Mouse (Mus musculus) heart, embryonic 12.5 days (tissue): ENCODE results near the gene Npcd. TPM values are rescaled to one million over a fixed set of nuclear protein-coding genes. Genes with fewer than 3 reads are reported as not detected.
"Not testable (repeated sequence)": the region's sequence is repeated elsewhere in the genome, so short reads cannot be mapped to it uniquely, and the experiment has no call there.

ENCODE experiments used
- ATAC-seq: fragments of 200-750 bp; cut with Nextera tagmentation; 2 replicates; pipeline ENCODE4 v1.8.0; 2017; ENCODE audit warnings: moderate TSS enrichment, moderate library complexity; ENCODE audit not compliant: insufficient number of reproducible peaks, low FRiP score
- H3K27ac ChIP-seq: fragments of 300-500 bp; sonication (generic); 2 replicates; pipeline ENCODE4 v1.5.1; 2016; ENCODE audit warnings: mild to moderate bottlenecking, moderate library complexity; ENCODE audit not compliant: poor library complexity, severe bottlenecking
- H3K27me3 ChIP-seq: fragments of 300-500 bp; sonication (generic); replicated peaks from 2 replicates; pipeline ENCODE4 v1.6.1; 2016; ENCODE audit warnings: mild to moderate bottlenecking, moderate library complexity
- H3K36me3 ChIP-seq: fragments of 300-500 bp; sonication (generic); 2 replicates; pipeline ENCODE4 v1.6.1; 2016; ENCODE audit warnings: mild to moderate bottlenecking, moderate library complexity
- H3K4me1 ChIP-seq: fragments of 300-500 bp; sonication (generic); replicated peaks from 2 replicates; pipeline ENCODE4 v1.6.1; 2016; ENCODE audit warnings: mild to moderate bottlenecking
- H3K4me2 ChIP-seq: fragments of 300-500 bp; sonication (generic); 2 replicates; pipeline ENCODE4 v1.6.1; 2016; ENCODE audit warnings: mild to moderate bottlenecking, moderate library complexity
- H3K4me3 ChIP-seq: fragments of 300-500 bp; sonication (generic); 2 replicates; pipeline ENCODE4 v1.5.1; 2016; ENCODE audit warnings: mild to moderate bottlenecking
- H3K9ac ChIP-seq: fragments of 300-500 bp; sonication (generic); 2 replicates; pipeline ENCODE4 v1.6.1; 2016; ENCODE audit warnings: mild to moderate bottlenecking, moderate library complexity
- H3K9me3 ChIP-seq: fragments of 300-500 bp; sonication (generic); replicated peaks from 2 replicates; pipeline ENCODE4 v1.6.1; 2016; ENCODE audit warnings: mild to moderate bottlenecking, moderate library complexity
- WGBS: fragments of 180-500 bp; shearing (Covaris S2); methylation state at CpG from one replicate; pipeline ENCODE4 v1.1.7; 2016; 5-methylcytosine and 5-hydroxymethylcytosine counted together
- polyA plus RNA-seq: library from polyadenylated mRNA; unstranded; fragments of >200 nt; fragmentation: Nextera tagmentation; extraction: Ambion mirVana; gene quantifications from 2 replicates; pipeline ENCODE4 v1.2.1, GENCODE M21; 2016

Gene Npcd
- polyA plus RNA-seq, 1 experiment from 2014 or later, result not detected

DNA sequence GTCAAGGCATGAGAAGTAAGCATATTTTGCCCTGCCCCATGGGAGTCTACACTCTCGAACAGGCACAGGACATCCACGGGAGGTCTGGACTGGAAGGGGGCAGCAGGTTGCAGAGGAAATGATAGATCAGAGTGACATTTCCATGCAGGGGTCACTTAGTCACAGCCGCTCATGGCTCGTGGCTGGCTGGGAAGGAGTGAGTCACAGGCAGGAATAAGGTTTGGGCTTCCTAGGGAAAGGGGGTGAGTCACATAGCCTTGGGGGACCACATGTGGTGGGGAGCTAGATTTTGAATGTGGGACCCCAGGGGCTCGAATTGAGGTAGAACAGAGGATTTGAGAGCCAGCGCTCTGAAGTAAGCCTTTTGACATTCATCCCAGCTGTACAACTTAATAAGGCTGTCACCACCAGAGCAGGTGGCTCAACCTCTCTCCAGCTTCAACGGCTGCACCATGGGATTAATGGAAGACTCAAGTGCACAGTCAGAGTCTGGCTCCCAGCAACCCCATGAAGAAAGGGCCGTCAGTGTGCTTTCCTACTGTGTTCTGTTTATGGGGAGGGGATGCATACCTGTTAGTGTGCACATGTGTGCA lies 20.3 kb downstream of the Npcd start:
- no peak for ATAC-seq
- Histone ChIP-seq H3K4me1 (no peaks in the 10 kb centered on the region), H3K9me3 (peaks cover 4% of the 10 kb centered on the region), H3K36me3 (no peaks in the 10 kb centered on the region), H3K27me3 (peaks cover 32% of the 10 kb centered on the region; the same call in 1 of the 2 replicates), H3K4me2 (no peak overlapping the region), H3K27ac (no peak overlapping the region), H3K9ac (no peak overlapping the region), H3K4me3 (no peak overlapping the region)
- 49% methylated on average over 8 of the region's 8 CpGs for WGBS

GRCm38 (mm10) chr15:79812840-79813239 lies 21.2 kb downstream of the Npcd start:
- H3K4me1 ChIP-seq, H3K9me3 ChIP-seq, H3K36me3 ChIP-seq, H3K4me2 ChIP-seq, H3K9ac ChIP-seq, H3K27ac ChIP-seq, H3K4me3 ChIP-seq, ATAC-seq: not testable (repeated sequence)
- 53% methylated on average over 2 of the region's 2 CpGs for WGBS
- peaks cover 37% of the 10 kb centered on the region; the same call in 1 of the 2 replicates for H3K27me3 ChIP-seq

DNA sequence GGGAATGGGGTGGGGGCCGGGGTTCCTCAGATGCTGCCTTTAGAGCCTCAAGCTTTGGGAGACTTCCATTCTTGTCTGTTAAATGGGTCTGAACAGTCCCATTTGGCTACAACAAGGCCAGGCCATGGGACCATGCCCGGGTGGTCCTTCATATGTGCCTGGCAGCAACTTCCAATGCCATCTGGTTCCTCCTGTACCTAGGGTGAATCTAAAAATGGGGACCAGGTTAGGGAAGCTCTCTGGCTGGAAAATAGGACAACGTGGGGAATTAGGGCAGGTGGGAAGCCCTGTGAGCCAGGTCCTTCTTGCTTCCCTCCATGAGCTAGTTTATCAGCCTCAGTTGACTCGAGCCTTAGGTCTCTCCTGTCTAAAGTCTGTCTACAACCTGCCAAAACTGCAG lies 23.0 kb downstream of the Npcd start:
- Histone ChIP-seq H3K9me3 (no peaks in the 10 kb centered on the region), H3K27me3 (peaks cover 55% of the 10 kb centered on the region), H3K36me3 (no peaks in the 10 kb centered on the region), H3K4me1 (no peaks in the 10 kb centered on the region), H3K4me2 (no peak overlapping the region), H3K9ac (no peak overlapping the region), H3K27ac (no peak overlapping the region), H3K4me3 (no peak overlapping the region)
- ATAC-seq, result no peak
- WGBS, result 55% methylated on average over 4 of the region's 4 CpGs

DNA sequence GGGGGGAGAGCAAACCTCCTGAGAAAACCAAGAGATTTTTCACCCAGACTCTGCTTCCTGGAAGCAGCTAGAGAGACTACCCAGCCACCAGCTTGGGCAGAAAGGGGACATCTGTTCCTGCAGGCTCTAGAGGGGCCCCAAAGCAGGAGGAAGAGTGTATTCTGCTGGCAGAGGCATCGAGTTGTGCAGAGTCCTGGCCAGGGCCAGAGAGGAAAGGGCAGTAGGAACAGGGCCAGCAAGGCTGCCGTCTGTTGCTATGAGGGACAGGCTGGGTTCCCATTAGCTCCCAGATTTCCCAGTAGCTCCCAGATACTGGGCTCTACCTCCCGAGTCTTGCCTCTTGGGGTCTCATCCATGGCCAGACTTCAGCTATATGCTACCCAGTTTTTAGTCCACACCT lies 24.0 kb downstream of the Npcd start:
- Histone ChIP-seq H3K27me3 (peaks cover 59% of the 10 kb centered on the region), H3K4me2 (no peak overlapping the region), H3K4me1 (peaks cover under 1% of the 10 kb centered on the region; the same call in 1 of the 2 replicates), H3K27ac (no peak overlapping the region), H3K36me3 (no peaks in the 10 kb centered on the region), H3K9ac (no peak overlapping the region), H3K9me3 (no peaks in the 10 kb centered on the region), H3K4me3 (no peak overlapping the region)
- no peak for ATAC-seq
- 48% methylated on average over 3 of the region's 3 CpGs for WGBS

GRCm38 (mm10) chr15:79808658-79809057 lies 25.4 kb downstream of the Npcd start:
- no peak overlapping the region for H3K4me3 ChIP-seq
- H3K27me3 ChIP-seq, result peaks cover 68% of the 10 kb centered on the region
- ATAC-seq, result no peak
- no peaks in the 10 kb centered on the region for H3K9me3 ChIP-seq
- peaks cover 11% of the 10 kb centered on the region for H3K4me1 ChIP-seq
- no peak overlapping the region for H3K27ac ChIP-seq
- H3K4me2 ChIP-seq, result no peak overlapping the region
- H3K36me3 ChIP-seq, result no peaks in the 10 kb centered on the region
- 49% methylated on average over 5 of the region's 5 CpGs for WGBS
- H3K9ac ChIP-seq, result no peak overlapping the region

GRCm38 (mm10) chr15:79808114-79808513 lies 25.9 kb downstream of the Npcd start:
- Histone ChIP-seq H3K9me3 (no peaks in the 10 kb centered on the region), H3K27me3 (peaks cover 73% of the 10 kb centered on the region), H3K36me3 (no peaks in the 10 kb centered on the region), H3K27ac (no peak overlapping the region), H3K4me2 (no peak overlapping the region), H3K4me1 (peaks cover 17% of the 10 kb centered on the region), H3K4me3 (no peak overlapping the region), H3K9ac (no peak overlapping the region)
- 34% methylated on average over 5 of the region's 5 CpGs for WGBS
- no peak for ATAC-seq

GRCm38 (mm10) chr15:79807050-79807449 lies 27.0 kb downstream of the Npcd start:
- peaks cover 18% of the 10 kb centered on the region for H3K4me1 ChIP-seq
- H3K9ac ChIP-seq, result no peak overlapping the region
- WGBS, result 26% methylated on average over 1 of the region's 1 CpGs
- peaks cover 84% of the 10 kb centered on the region for H3K27me3 ChIP-seq
- H3K9me3 ChIP-seq, result no peaks in the 10 kb centered on the region
- H3K36me3 ChIP-seq, result no peaks in the 10 kb centered on the region
- H3K27ac ChIP-seq, result no peak overlapping the region
- no peak for ATAC-seq
- no peak overlapping the region for H3K4me2 ChIP-seq
- no peak overlapping the region for H3K4me3 ChIP-seq

DNA sequence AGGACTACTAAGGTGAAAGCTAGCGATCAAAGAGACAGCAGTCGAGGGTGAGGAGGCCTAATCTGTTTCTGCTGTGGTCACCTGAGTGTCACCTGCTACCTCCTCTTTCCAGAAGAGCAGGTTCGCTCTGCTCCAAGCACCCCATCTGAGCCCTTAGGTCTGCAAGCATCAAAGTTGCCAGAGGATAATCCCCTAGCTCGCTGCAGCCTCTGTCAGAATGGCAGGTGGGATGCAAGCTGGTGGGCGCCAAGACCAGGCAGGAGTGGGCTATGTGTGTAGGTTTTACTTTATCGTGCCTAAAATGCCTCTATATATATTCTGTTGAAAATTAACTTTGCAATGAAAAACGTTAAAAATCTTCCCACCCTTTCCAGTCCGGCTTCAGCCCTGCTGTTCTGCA lies 28.8 kb downstream of the Npcd start:
- WGBS, result 23% methylated on average over 8 of the region's 8 CpGs
- ATAC-seq, result no peak

DNA sequence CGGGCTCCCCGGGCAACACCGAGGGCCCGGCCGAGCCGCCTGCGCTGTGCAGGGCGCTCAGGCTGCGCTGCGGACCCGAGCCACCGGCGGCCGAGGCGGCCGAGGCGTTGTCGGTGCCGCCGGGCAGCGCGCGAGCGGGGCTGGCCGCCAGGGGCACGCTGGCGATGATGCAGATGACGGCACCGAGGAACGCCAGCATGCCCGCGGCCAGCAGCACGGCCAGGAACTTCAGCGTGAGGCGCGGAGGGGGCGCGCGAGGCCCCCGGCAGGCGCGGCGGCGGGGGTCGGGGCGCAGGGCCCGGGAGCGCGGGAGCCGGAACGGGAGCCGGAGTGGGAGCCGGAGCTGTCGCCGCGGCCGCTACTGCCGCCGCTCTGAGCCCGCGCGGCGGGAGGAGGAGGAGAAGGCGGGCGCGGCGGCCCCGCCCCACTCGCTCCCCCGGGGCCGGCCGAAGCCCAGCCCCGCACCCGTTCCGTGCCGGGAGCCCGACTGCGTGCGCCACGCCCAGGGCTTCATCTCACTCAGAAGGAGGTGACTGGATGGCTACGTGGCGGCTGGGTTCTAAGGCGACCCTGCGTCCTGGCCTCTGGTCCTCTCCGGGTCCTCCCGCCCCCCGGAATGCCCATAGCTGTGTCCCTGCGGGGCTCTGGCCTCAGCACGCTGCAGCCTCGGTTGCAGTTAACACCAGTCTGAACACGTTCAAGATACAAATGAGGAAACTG lies 29.5 kb downstream of the Npcd start, which contains the start of gene Nptxr:
Nptxr (minus strand) TSS at position 415 of the 720 bp plus-strand sequence.
- Histone ChIP-seq H3K9me3 (no peaks in the 10 kb centered on the region), H3K36me3 (no peaks in the 10 kb centered on the region), H3K4me1 (peaks cover 18% of the 10 kb centered on the region), H3K27me3 (peaks cover 88% of the 10 kb centered on the region), H3K27ac (no peak within 1 kb of the TSS), H3K4me3 (peak within 1 kb of the TSS; percentile 64), H3K4me2 (peak within 1 kb of the TSS; percentile 95), H3K9ac (peak within 1 kb of the TSS; percentile 71)
- ATAC-seq, result peak; percentile 41; the same call in 1 of the 2 replicates
- WGBS, result under 1% methylated on average over 84 of the region's 91 CpGs

More for the DNA sequence above, 28.8 kb downstream of the Npcd start:
- Histone ChIP-seq H3K4me3 (peak overlapping the region; percentile 64), H3K36me3 (no peaks in the 10 kb centered on the region), H3K27ac (no peak overlapping the region), H3K4me1 (peaks cover 18% of the 10 kb centered on the region), H3K27me3 (peaks cover 86% of the 10 kb centered on the region), H3K9ac (no peak overlapping the region), H3K4me2 (peak overlapping the region; percentile 95; the same call in 1 of the 2 replicates), H3K9me3 (no peaks in the 10 kb centered on the region)

DNA sequence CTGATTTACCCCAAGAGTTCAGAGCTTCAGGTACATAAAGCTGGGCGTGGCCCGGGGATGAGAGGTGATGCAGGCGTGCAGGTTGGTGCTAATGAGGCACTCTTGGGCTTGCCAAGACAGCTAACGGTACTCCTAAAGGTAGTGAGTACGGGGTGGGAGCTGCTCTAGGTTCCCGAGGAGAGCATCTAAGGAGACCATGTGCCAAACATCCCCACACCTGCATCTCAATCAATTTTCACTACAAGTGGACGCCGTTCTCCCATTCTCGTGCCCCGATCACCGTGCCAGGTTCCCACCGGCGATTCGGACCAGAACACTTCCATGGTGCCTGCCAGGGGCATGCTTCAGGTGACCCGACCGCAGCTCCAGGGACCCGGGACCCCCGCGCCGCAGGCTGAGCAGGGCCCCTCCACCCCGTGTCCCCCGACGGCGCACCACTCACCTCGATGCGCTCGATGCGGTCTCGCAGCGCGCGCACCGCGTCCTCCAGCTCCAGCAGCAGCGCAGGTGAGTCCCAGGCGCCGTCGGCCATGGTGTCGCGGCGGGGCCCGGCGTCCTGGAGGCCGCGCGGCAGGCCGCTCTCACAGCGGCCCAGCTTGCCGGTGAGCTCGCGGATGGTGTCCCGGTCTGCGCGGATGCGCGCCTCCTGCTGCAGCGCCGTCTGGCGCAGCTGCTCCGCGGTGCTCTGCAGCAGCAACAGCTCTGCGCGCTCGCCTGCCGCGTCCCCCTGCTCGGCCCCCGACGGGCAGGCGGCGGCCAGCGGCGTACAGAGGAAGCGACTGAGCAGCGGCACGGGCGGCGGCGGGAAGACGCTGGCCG lies 30.3 kb downstream of the Npcd start:
- ATAC-seq, result no peak
- peak overlapping the region; percentile 64 for H3K4me3 ChIP-seq
- no peaks in the 10 kb centered on the region for H3K9me3 ChIP-seq
- H3K27me3 ChIP-seq, result peaks cover 90% of the 10 kb centered on the region
- H3K27ac ChIP-seq, result no peak overlapping the region
- 6% methylated on average over 81 of the region's 81 CpGs for WGBS
- no peaks in the 10 kb centered on the region for H3K36me3 ChIP-seq
- peak overlapping the region; percentile 95 for H3K4me2 ChIP-seq
- peaks cover 18% of the 10 kb centered on the region for H3K4me1 ChIP-seq
- peak overlapping the region; percentile 71 for H3K9ac ChIP-seq

- WGBS, result 66% methylated on average over 4 of the region's 4 CpGs
- Histone ChIP-seq H3K9ac (no peak overlapping the region), H3K9me3 (no peaks in the 10 kb centered on the region), H3K4me3 (no peak overlapping the region), H3K36me3 (no peaks in the 10 kb centered on the region), H3K4me2 (no peak overlapping the region), H3K4me1 (peaks cover 18% of the 10 kb centered on the region), H3K27me3 (peaks cover 86% of the 10 kb centered on the region), H3K27ac (no peak overlapping the region)
- ATAC-seq, result no peak
Measured at GRCm38 (mm10) chr15:79802304-79802703, 31.7 kb downstream of the Npcd start.
